8 mouse cellular contexts compared by ENCODE assay signal in genomic region chr15:8568286-8568644, GRCm38 (mm10). TPM values are rescaled to one million over a fixed set of nuclear protein-coding genes. Genes with fewer than 3 reads are reported as not detected.
DNase-seq lines count a peak whose midpoint lies in the region; ATAC-seq lines count a peak whose summit lies in the region.

No protein-coding gene starts in this region.

- H3K27ac ChIP-seq in heart, embryonic 11.5 days (ENCODE audit: low read depth, low read length): no peak overlapping the region
- no peak overlapping the region for H3K27ac ChIP-seq in forebrain, embryonic 15.5 days (replicated peaks)
- peak overlapping the region; percentile 75; the same call in 1 of the 2 replicates for H3K27ac ChIP-seq in limb, embryonic 15.5 days

- H3K36me3 ChIP-seq in heart, embryonic 11.5 days (ENCODE audit: control insufficient read depth, insufficient read depth, low read length): no peaks in the 10 kb centered on the region
- H3K36me3 ChIP-seq in forebrain, embryonic 15.5 days: no peaks in the 10 kb centered on the region
- no peaks in the 10 kb centered on the region for H3K36me3 ChIP-seq in limb, embryonic 15.5 days

- no peak for ATAC-seq in heart, embryonic 11.5 days (replicated peaks; ENCODE audit: insufficient number of reproducible peaks, low FRiP score, low TSS enrichment)
- ATAC-seq in forebrain, embryonic 15.5 days (replicated peaks): no peak
- ATAC-seq in limb, embryonic 15.5 days (ENCODE audit: insufficient number of reproducible peaks, low FRiP score, low TSS enrichment, low read depth): no peak
- ATAC-seq in neutrophil, adult 5-6 weeks (ENCODE audit: extremely low read depth, insufficient number of reproducible peaks, low FRiP score, poor library complexity, severe bottlenecking): peak; percentile 17; the same call in 1 of the 2 replicates

- peaks cover 3% of the 10 kb centered on the region; the same call in 1 of the 2 replicates for H3K4me1 ChIP-seq in heart, embryonic 11.5 days (ENCODE audit: control insufficient read depth, insufficient read depth, low read length)
- H3K4me1 ChIP-seq in forebrain, embryonic 15.5 days: peaks cover 14% of the 10 kb centered on the region
- H3K4me1 ChIP-seq in limb, embryonic 15.5 days: peaks cover 10% of the 10 kb centered on the region

- H3K4me3 ChIP-seq in heart, embryonic 11.5 days (ENCODE audit: low read depth, low read length): peak overlapping the region; percentile 63
- peak overlapping the region; percentile 52 for H3K4me3 ChIP-seq in forebrain, embryonic 15.5 days
- peak overlapping the region; percentile 61 for H3K4me3 ChIP-seq in limb, embryonic 15.5 days

- peak overlapping the region; percentile 98 for H3K4me2 ChIP-seq in heart, embryonic 11.5 days
- H3K4me2 ChIP-seq in forebrain, embryonic 15.5 days (replicated peaks): peak overlapping the region; percentile 86
- peak overlapping the region; percentile 85 for H3K4me2 ChIP-seq in limb, embryonic 15.5 days

- H3K9me3 ChIP-seq in heart, embryonic 11.5 days (replicated peaks; ENCODE audit: control insufficient read depth, low read length): no peaks in the 10 kb centered on the region
- no peaks in the 10 kb centered on the region for H3K9me3 ChIP-seq in forebrain, embryonic 15.5 days
- no peaks in the 10 kb centered on the region for H3K9me3 ChIP-seq in limb, embryonic 15.5 days

- H3K9ac ChIP-seq in heart, embryonic 11.5 days (ENCODE audit: low read depth, low read length): no peak overlapping the region; the same call in 1 of the 2 replicates
- peak overlapping the region; percentile 47 for H3K9ac ChIP-seq in forebrain, embryonic 15.5 days (replicated peaks)
- no peak overlapping the region for H3K9ac ChIP-seq in limb, embryonic 15.5 days

- 11% methylated on average over 7 of the region's 7 CpGs for WGBS in heart, embryonic 11.5 days (ENCODE audit: insufficient replicate concordance)
- WGBS in forebrain, embryonic 15.5 days: 2% methylated on average over 7 of the region's 7 CpGs
- WGBS in limb, embryonic 15.5 days: 6% methylated on average over 7 of the region's 7 CpGs

- intact Hi-C loops in heart, postnatal 36 days (cut with DNase I): loop anchor here (5.0 kb wide), 2 partner anchors 56 to 121 kb away; no protein-coding TSS in a partner anchor

- DNase-seq in heart, postnatal 36 days: no peak
- DNase-seq in CD8-positive naive resting alpha-beta T cell, adult 2 months (ENCODE audit: low read depth in 2 of 2, low spot score in 2 of 2): peak; percentile 40 to 59
- no peak for DNase-seq in urinary bladder, adult 18-20 months (ENCODE audit: low spot score in 2 of 2)
- DNase-seq in layer of hippocampus, adult 9-10 months (ENCODE audit: low spot score): no peak

- H3K27me3 ChIP-seq in heart, embryonic 11.5 days (ENCODE audit: control insufficient read depth, insufficient read depth, low read length): peaks cover 9% of the 10 kb centered on the region; the same call in 1 of the 2 replicates
- peaks cover 8% of the 10 kb centered on the region; the same call in 1 of the 2 replicates for H3K27me3 ChIP-seq in forebrain, embryonic 15.5 days
- H3K27me3 ChIP-seq in limb, embryonic 15.5 days: peaks cover 12% of the 10 kb centered on the region; the same call in 1 of the 2 replicates

RNA-seq across cellular contexts. Expression of gene Gm2310, which starts 48.5 kb away (rescaled TPM):
- not detected in 2 replicates for polyA plus RNA-seq in heart, embryonic 11.5 days (2014; fragmentation: Nextera tagmentation; extraction: Ambion mirVana)
- not detected for total RNA-seq in heart, postnatal 36 days (2021)
- not detected in 2 replicates for polyA plus RNA-seq in forebrain, embryonic 15.5 days (2015; fragmentation: Nextera tagmentation; extraction: Ambion mirVana)
- polyA plus RNA-seq in limb, embryonic 15.5 days (2015; fragmentation: Nextera tagmentation; extraction: Ambion mirVana): not detected in 2 replicates
- not detected in 2 replicates for total RNA-seq in neutrophil, adult 5-6 weeks (2017)

Comparison
In these comparisons a context has a peak if more than half of its experiments do, and no peak if none do; other contexts are left out.
1. DNase-seq: peak in CD8-positive naive resting alpha-beta T cell, adult 2 months (2 of 2); none in heart, postnatal 36 days (0 of 2), urinary bladder, adult 18-20 months (0 of 2) and layer of hippocampus, adult 9-10 months (single experiment).
2. Peak in every context shown above with its lines, with median percentiles within 50 percentile points of each other: H3K4me2 ChIP-seq and H3K4me3 ChIP-seq.